Mouse (Mus musculus) cortical plate, adult 2 months (tissue): Measurements from ENCODE around the gene Mapk11. TPM values are rescaled to one million over a fixed set of nuclear protein-coding genes. Genes with fewer than 3 reads are reported as not detected.

ENCODE experiments used
- H3K27ac ChIP-seq: fragments of 200-500 bp; 2 replicates; pipeline ENCODE4 v1.5.1; 2012; ENCODE audit warnings: low read length, control low read depth, inconsistent platforms; ENCODE audit not compliant: insufficient read depth
- H3K4me1 ChIP-seq: fragments of 200-500 bp; 2 replicates; pipeline ENCODE4 v1.6.1; 2011; ENCODE audit warnings: low read length; ENCODE audit not compliant: control insufficient read depth, insufficient read depth
- H3K4me3 ChIP-seq: fragments of 200-500 bp; 2 replicates; pipeline ENCODE4 v1.5.1; 2011; ENCODE audit warnings: mild to moderate bottlenecking, low read length, control low read depth; ENCODE audit not compliant: insufficient read depth
- CTCF ChIP-seq: fragments of 200-500 bp; IDR thresholded peaks from 2 replicates; pipeline ENCODE4 v1.5.1; 2011; ENCODE audit warnings: mild to moderate bottlenecking, control low read depth, low read length; ENCODE audit not compliant: insufficient read depth; ENCODE audit errors: extremely low read depth
- POLR2A ChIP-seq: fragments of 200-500 bp; IDR thresholded peaks from 2 replicates; pipeline ENCODE4 v1.6.1; 2011; ENCODE audit warnings: mild to moderate bottlenecking, low read length, control low read depth; ENCODE audit not compliant: insufficient read depth; ENCODE audit errors: extremely low read depth
- polyA plus RNA-seq: library from polyadenylated mRNA; depleted of rRNA; stranded (reverse); fragments of >200 nt; gene quantifications from 2 replicates; pipeline ENCODE4 v1.2.3, GENCODE M21; 2012

Gene Mapk11
- polyA plus RNA-seq, 1 experiment, result 91.5 TPM

DNA sequence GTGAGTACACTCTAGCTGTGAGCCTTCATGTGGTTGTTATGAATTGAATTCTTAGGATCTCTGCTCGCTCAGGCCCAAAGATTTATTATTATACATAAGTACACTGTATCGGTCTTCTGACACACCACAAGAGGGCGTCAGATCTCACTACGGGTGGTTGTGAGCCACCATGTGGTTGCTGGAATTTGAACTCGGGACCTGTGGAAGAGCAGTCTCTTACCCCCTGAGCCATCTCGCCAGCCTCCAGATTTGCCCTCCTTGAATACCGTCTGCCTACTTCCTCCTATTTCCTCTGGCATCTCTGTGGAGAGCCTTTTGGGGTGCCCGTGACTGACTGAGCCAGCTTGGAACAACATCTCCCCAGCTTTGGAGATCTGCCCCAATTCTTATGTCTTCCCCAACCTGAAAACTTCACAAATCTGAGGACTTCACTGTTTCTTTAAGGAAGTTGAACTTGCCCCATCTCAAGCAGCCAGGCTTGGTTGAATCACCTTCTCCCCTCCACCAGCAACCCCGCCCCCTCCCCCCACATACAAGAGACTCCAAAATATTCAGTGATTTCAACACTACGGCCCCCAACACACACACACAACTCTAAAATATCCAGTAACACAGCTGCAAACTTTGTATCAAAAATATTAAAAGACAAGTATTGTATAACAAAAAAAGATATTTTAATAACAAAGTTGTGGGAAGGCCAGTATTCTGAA lies 32.3 kb upstream of the Mapk11 start:
- TF ChIP-seq CTCF (no peak), POLR2A (no peak)
- Histone ChIP-seq H3K4me1 (peaks cover 5% of the 10 kb centered on the region), H3K27ac (no peak overlapping the region), H3K4me3 (no peak overlapping the region)

DNA sequence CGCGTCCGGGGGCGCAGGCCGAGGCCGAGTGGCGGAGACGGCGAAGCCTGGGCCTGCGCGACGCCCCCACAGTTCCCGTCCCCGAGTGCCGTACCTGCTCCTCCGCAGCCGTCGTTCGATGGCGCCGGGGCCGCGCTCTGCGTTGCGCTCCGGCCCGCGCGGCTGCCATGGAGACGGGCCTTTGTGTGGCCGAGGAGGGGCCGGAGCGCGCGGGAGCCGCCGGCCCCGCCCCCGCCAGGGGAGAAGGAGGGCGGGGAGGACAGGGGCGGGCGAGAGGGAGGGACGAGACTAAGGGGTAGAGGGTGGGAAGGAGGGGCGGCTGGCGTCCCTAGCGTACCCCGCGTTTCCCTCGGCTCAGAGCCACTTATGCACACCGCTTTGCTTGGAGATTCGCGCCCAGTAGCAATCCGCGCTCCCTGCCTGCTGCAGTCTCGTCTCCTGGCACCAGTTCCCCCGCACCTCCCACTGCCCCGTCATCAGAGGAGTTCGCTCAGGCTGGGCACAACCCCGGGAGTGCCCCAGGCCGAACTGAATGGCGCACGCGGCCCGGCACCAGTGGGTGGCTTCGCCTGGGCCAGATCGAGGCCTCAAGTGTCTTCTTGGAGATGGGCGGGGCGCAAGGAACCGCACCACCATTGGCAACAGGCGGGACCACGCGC lies 31.3 kb upstream of the Mapk11 start, which contains the start of gene Plxnb2:
Gene Plxnb2 (minus strand): TSS at position 218 of the 659 bp plus-strand sequence.
- Histone ChIP-seq H3K27ac (peak within 1 kb of the TSS; percentile 95), H3K4me3 (peak within 1 kb of the TSS; percentile 45), H3K4me1 (peaks cover 5% of the 10 kb centered on the region)
- TF ChIP-seq CTCF (no peak), POLR2A (peak; percentile 60; the same call in 1 of the 2 replicates)

DNA sequence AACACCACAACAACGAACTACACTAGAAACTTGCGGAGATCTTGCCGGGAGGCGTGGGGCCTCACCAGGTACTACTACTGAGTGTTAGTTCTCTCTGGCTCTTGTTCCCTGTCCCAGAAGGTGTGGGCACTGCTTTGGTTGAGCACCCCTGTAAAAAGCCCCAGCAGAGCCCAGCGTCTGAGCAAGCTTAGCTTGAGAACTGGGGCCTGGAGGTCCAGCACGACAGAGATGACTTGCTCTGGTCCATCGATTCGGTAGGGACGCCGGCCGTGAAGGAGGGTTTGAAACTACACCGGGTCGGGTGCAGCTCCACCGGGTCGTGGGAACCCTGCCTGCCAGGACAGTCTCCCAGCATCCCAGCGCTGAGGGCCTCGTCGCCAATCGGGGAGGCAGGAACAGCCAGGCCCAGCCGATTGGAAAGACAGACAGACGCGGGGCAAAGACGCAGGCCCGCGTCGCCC lies 30.7 kb upstream of the Mapk11 start:
- Histone ChIP-seq H3K4me3 (peak overlapping the region; percentile 45), H3K4me1 (peaks cover 5% of the 10 kb centered on the region), H3K27ac (peak overlapping the region; percentile 95)
- TF ChIP-seq POLR2A, result no peak
- no peak for TF ChIP-seq CTCF

DNA sequence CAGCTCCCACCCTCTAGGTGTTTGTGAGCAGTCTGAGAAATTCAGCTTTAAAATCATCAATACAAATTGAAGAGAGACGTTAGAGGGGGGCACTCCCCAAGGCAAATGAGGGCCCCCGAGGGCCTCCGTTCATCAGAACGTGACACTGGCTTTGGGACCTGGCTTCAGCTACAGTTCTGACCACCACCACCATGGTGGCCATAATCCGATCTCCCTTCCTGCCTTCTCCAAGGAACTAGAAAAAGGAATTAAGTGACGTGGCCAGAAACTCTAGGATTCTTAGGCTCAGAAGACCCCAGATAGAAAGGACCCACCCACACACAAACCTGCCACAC lies 30.2 kb upstream of the Mapk11 start:
- Histone ChIP-seq H3K27ac (no peak overlapping the region), H3K4me1 (peaks cover 5% of the 10 kb centered on the region), H3K4me3 (peak overlapping the region; percentile 45)
- TF ChIP-seq CTCF, result no peak
- TF ChIP-seq POLR2A, result no peak

DNA sequence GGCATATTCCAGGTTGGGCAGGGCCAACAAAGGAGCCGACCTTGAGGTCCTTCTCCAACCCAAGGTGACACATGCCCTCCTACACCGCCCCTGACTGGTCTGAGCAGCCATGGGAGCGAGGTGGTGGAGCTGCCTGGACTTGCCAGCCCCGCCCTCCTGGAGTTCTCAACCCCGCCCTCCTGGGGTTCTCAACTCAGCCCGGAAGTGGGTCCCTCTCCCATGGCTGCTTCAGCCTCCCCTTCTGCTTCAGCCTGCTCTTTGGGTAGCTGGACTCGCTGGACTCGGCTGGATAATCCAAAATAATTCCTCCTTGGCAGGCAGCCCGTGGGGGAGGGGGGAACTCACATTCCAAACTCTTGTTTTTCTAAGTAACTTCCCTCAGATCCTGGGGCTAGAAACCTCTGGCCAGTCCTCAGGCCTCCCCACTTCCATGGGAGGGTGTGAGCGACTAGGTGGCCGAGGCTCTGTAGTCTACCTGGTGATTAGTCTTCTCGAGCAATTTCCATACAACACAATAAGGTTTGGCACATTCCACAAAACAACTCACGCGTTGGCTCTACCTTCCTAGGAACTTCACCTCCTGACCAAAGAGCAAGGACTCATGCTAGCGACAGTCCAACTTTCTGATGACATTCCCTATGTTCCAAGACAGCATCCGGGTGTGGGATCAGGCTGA lies 29.7 kb upstream of the Mapk11 start:
- H3K4me3 ChIP-seq, result peak overlapping the region; percentile 45; the same call in 1 of the 2 replicates
- H3K27ac ChIP-seq, result peak overlapping the region; percentile 10; the same call in 1 of the 2 replicates
- peaks cover 5% of the 10 kb centered on the region; the same call in 1 of the 2 replicates for H3K4me1 ChIP-seq
- TF ChIP-seq CTCF (no peak), POLR2A (no peak)

DNA sequence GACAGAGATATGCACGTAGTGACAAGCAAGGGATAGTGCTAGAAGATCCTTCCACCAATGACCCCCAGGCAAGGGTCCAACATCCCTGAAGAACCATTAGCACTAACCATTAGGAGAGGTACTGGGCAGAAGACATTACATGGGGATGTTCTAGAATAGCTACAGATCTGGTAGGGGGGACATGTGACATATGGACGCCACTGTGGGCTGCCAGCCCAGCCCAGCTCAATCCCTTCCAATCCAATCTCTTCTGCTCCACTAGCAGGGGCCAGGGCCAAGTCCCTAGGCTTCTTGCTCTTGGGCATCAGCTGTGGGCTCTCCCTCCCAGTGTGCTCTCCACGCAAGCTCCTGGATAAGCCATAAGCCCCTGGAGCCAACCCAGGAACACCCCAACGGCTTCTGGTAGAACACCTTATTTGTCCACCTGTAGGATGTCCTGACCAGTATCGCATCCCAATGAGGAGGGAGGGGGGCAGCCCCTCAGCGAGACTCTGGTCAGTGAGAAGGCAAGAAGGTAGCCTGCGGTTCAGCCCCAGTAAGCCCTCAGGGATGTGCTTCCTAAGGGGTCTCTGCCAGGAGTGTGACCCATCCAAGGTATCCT lies 28.9 kb upstream of the Mapk11 start:
- H3K27ac ChIP-seq, result peak overlapping the region; percentile 26; the same call in 1 of the 2 replicates
- no peak for TF ChIP-seq POLR2A
- TF ChIP-seq CTCF, result no peak
- no peak overlapping the region for H3K4me3 ChIP-seq
- peaks cover 5% of the 10 kb centered on the region; the same call in 1 of the 2 replicates for H3K4me1 ChIP-seq

DNA sequence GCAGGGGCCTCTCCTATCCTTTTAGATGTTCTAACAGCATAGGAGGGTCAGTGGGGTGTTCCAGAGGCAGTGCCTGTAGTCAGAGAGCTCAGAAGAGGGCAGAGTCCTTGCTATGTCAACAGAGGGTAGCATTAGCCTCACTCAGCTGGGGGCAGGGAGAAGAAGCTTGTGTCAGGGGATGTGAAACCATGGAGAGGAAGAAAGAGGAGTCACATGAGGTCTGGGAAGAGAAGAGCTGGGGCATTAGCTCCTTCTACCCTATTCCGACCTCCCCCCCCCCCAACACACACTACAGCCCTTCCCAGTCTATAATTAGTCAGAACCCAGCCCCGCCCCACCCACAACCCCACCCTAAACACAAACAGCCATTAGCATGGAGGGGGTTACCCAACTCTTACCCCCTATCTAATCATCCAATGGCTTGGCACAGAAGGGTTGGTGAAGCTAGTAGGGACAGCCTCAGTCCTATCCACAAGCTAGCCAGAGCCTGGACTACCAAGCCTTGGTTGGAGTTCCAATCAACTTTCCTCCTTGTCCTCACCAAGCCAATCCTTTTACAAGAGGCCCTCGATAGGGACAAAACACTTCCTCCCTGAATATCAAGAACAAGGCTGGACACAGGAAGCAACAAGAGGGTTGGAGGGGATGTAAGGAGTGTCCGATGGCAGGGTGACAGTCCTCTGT lies 28.3 kb upstream of the Mapk11 start:
- TF ChIP-seq POLR2A (no peak), CTCF (no peak)
- Histone ChIP-seq H3K4me1 (peaks cover 4% of the 10 kb centered on the region; the same call in 1 of the 2 replicates), H3K4me3 (no peak overlapping the region), H3K27ac (0 out of 2 replicates have a peak overlapping the region, but pooled peaks have one; percentile 26)

DNA sequence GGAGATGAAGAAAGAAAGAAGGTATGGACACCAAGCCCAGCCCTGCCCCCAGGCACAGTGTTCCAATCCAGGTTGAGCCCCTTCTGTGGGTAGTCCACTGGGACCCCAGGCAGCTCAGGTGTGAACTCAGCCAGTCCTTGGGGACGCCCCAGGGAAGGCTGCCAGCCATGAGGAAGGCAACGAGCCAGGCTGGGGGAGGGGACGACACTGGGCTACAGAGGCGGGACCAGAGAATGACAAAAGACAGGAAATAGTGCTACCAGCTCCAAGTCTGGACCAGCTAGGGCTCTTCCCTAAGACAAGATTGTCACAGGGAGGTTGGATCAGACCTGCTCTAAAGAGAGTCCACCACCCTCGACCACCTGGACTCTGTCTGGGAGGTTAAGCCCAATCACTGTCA lies 27.7 kb upstream of the Mapk11 start:
- TF ChIP-seq CTCF (no peak), POLR2A (no peak)
- Histone ChIP-seq H3K4me3 (no peak overlapping the region), H3K4me1 (peaks cover 5% of the 10 kb centered on the region; the same call in 1 of the 2 replicates), H3K27ac (0 out of 2 replicates have a peak overlapping the region, but pooled peaks have one; percentile 11)
